Mouse (Mus musculus) G1E (cell line): ENCODE measurements around the gene Med10.

Experiments
- CTCF ChIP-seq: IDR thresholded peaks from 2 replicates; pipeline ENCODE4 v1.5.1; 2012; ENCODE audit warnings: low read depth, low read length, inconsistent platforms, mixed read lengths
- GATA1 ChIP-seq: IDR thresholded peaks from 2 replicates; pipeline ENCODE4 v1.6.1; 2012; ENCODE audit warnings: borderline replicate concordance, low read length, inconsistent platforms, mixed read lengths
- GATA2 ChIP-seq: IDR thresholded peaks from 2 replicates; pipeline ENCODE4 v1.6.1; 2012; ENCODE audit warnings: low read depth, low read length, inconsistent platforms, borderline replicate concordance
- POLR2AphosphoS5 ChIP-seq: IDR thresholded peaks from 2 replicates; pipeline ENCODE4 v1.6.1; 2012; ENCODE audit warnings: low read depth, low read length, inconsistent platforms; ENCODE audit not compliant: insufficient replicate concordance
- TAL1 ChIP-seq: conservative IDR thresholded peaks from 2 replicates; pipeline ENCODE4 v1.6.1; 2012; ENCODE audit warnings: low read depth, low read length, inconsistent platforms, mixed read lengths

DNA sequence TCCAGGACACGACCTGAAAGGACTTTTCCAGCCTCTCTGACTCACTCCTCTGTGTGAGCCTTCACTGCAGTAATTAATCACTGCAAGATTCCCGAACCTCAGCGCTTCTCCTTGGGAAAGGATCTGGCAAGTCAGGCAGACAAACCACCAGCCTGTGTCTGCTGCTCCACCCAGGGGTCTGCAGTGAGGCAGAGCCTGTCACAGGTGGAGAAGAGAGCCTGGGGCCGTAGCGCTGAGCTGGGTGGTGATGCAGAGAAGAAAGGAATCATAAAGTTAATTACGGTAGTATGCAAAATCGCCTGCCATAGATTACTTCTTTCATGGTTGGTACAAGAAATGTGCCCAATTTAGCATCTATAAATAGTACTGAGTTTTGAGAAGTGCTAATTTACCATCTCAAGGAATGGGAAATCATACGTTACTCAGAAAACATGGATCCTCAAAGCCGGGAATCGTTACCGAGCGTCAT lies 9.6 kb upstream of the Med10 start:
- TF ChIP-seq CTCF (no peak), GATA1 (no peak), TAL1 (no peak), GATA2 (no peak), POLR2AphosphoS5 (no peak)
